Mouse (Mus musculus): Measurements from ENCODE around the gene Rnf220. TPM values are rescaled to one million over a fixed set of nuclear protein-coding genes. Genes with fewer than 3 reads are reported as not detected.
A peak's percentile ranks its signal among the peaks of the same experiment; 100 is the strongest.
"Not testable (repeated sequence)": the region's sequence is repeated elsewhere in the genome, so short reads cannot be mapped to it uniquely, and the experiment has no call there.

The Rnf220 gene
- polyA plus RNA-seq, 1 experiment from 2014 or later = 76.0 TPM

DNA sequence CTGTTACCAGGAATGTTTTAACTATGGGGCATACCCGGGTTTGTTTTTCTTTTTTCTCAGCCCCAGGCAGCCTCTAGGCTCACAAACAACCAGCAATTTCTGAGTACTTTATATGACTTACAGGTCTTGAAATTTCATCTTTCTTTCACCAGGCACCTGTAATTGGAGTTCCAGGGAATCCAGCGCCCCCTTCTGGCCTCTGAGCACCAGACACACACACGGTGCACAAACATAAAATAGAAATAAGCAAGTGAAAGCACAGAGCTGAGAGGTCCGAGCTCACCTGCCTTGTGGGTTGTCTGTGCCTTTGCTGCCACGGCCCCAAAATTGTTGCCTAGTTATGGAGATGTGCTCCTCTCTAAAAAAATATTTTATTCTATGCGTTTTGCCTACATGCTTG, 236.9 kb downstream of the Rnf220 start:
- not testable (repeated sequence) for H3K9me3 ChIP-seq (ENCODE audit: low read length); ATAC-seq (ENCODE audit: low FRiP score, low TSS enrichment); H3K27me3 ChIP-seq (ENCODE audit: insufficient read depth, low read length); H3K36me3 ChIP-seq (ENCODE audit: insufficient read depth, low read length); H3K9ac ChIP-seq (replicated peaks; ENCODE audit: low read length); H3K4me3 ChIP-seq (ENCODE audit: low read length); H3K27ac ChIP-seq (ENCODE audit: low read length); H3K4me2 ChIP-seq (replicated peaks; ENCODE audit: low read depth, low read length)
- H3K4me1 ChIP-seq (ENCODE audit: insufficient read depth, low read length) = peaks cover 16% of the 10 kb centered on the region
- 76% methylated on average over 6 of the region's 6 CpGs for WGBS

DNA sequence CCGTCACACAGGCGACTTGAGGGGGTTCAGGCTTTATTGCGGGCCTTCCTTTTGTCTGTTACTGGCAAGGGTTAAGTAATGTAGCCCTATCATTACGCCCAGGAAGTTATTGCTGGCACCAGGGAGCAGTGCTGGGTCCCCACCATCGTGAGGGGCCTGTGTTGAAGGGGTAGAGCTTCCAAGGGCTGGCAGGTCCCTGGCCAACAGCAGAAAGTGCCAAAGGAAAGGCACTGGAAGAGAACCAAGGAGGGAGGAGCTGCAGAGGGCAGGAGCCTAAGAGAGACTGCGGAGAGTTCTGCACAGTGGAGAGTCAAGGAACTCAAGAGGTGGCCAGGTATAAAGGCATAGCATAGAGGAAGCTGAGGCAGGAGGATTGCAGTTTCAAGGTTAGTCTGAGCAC, 242.2 kb downstream of the Rnf220 start:
- Histone ChIP-seq H3K27me3 (ENCODE audit: insufficient read depth, low read length) (no peaks in the 10 kb centered on the region), H3K4me1 (ENCODE audit: insufficient read depth, low read length) (peaks cover 25% of the 10 kb centered on the region), H3K4me3 (ENCODE audit: low read length) (no peak overlapping the region), H3K36me3 (ENCODE audit: insufficient read depth, low read length) (no peaks in the 10 kb centered on the region), H3K9me3 (ENCODE audit: low read length) (no peaks in the 10 kb centered on the region), H3K27ac (ENCODE audit: low read length) (no peak overlapping the region), H3K4me2 (replicated peaks; ENCODE audit: low read depth, low read length) (no peak overlapping the region), H3K9ac (replicated peaks; ENCODE audit: low read length) (no peak overlapping the region)
- 63% methylated on average over 6 of the region's 6 CpGs for WGBS
- no peak for ATAC-seq (ENCODE audit: low FRiP score, low TSS enrichment)

DNA sequence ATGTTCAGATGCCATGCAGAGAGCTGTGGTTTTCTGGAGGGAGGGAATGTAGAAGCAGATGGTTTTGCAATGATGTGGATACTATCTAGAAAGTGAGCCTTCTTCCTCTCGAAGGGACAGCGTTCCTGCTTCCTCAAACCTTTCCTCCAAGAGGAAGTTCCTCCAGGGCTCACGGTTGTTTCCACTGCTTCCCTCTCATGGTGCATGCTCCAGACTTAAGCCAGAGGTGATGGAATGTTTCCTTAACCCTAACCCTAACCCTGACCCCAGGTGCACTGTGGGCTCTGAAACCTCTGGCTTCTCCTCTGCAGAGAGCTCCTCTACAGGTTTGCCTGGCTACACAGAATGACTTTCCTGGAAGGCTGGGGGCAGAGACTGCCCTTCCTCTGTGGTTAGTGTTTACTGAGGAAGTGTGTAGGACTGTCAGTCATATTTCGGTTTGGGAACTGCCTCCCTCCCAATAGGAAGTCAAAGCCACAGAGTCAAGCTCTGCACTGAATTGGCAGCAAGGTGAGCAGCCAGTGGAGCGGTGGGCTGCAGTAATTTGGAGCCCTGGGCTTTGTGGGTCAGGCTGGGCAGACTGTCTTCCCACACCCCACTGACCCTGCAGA, 242.7 kb downstream of the Rnf220 start:
- no peaks in the 10 kb centered on the region for H3K9me3 ChIP-seq (ENCODE audit: low read length)
- WGBS = 63% methylated on average over 5 of the region's 5 CpGs
- no peak overlapping the region for H3K27ac ChIP-seq (ENCODE audit: low read length)
- H3K4me2 ChIP-seq (replicated peaks; ENCODE audit: low read depth, low read length) = no peak overlapping the region
- H3K4me1 ChIP-seq (ENCODE audit: insufficient read depth, low read length) = peaks cover 25% of the 10 kb centered on the region
- H3K4me3 ChIP-seq (ENCODE audit: low read length) = no peak overlapping the region
- H3K36me3 ChIP-seq (ENCODE audit: insufficient read depth, low read length) = no peaks in the 10 kb centered on the region
- ATAC-seq (ENCODE audit: low FRiP score, low TSS enrichment) = no peak
- H3K9ac ChIP-seq (replicated peaks; ENCODE audit: low read length) = no peak overlapping the region
- H3K27me3 ChIP-seq (ENCODE audit: insufficient read depth, low read length) = no peaks in the 10 kb centered on the region

DNA sequence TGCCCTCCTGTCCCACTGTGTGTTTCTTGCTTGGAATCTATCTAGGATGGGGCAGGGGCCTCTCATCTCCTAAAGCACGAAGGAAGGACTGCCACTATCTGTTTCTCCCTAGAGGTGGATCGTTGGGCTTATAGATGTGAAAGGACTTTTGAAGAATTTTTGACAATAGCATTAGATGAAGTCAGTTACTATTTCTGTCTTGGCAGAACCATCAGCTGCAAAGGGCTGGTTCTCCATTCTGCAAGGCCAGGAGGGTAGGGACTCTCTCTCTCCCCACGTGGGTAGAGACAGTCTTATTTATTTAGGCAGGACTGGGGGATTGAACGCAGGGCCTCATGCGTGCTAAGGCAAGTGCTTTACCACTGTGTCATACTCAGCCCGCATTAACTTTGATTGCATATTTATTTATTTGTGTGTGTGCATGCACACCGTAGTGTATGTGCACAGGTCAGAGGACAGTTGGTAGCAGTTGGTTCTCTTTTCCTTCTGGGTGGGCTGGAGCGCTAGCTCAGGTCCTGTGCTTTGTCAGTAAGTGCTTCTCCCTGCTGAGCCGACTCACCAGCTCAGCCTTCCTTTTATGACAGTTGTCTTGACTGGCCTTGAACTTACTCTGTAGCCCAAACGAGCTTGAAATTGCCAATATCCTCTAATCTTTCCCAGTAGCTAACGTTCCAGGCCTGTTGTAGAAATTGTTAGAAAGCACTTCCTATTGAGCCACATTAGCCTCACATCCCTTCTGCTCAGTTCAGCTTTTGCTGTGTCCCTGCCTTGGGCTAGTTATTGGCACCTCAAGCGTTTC, 243.4 kb downstream of the Rnf220 start:
- Histone ChIP-seq H3K4me2 (replicated peaks; ENCODE audit: low read depth, low read length) (no peak overlapping the region), H3K4me3 (ENCODE audit: low read length) (no peak overlapping the region), H3K27ac (ENCODE audit: low read length) (no peak overlapping the region), H3K36me3 (ENCODE audit: insufficient read depth, low read length) (no peaks in the 10 kb centered on the region), H3K9ac (replicated peaks; ENCODE audit: low read length) (no peak overlapping the region), H3K27me3 (ENCODE audit: insufficient read depth, low read length) (no peaks in the 10 kb centered on the region), H3K4me1 (ENCODE audit: insufficient read depth, low read length) (peaks cover 25% of the 10 kb centered on the region), H3K9me3 (ENCODE audit: low read length) (no peaks in the 10 kb centered on the region)
- 67% methylated on average over 12 of the region's 12 CpGs for WGBS
- no peak for ATAC-seq (ENCODE audit: low FRiP score, low TSS enrichment)

DNA sequence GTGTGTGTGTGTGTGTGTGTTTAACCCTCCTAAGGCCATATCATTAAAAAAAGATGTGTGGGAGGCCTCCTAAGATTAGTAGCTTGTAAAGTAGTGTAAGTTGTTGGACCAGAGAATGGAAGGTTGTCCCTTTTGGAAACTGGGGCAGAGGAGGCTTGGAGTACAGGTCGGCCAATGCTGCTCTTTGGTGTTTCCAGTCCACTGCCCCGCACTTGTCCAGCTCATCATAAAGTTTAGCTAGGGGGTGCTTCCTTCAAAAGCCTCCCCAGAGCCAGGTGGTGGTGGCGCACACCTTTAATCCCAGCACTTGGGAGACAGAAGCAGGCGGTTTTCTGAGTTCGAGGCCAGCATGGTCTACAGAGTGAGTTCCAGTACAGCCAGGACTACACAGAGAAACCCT, 244.1 kb downstream of the Rnf220 start:
- H3K27ac ChIP-seq (ENCODE audit: low read length) = peak overlapping the region; percentile 91
- peak overlapping the region; percentile 65 for H3K4me2 ChIP-seq (replicated peaks; ENCODE audit: low read depth, low read length)
- H3K9me3 ChIP-seq (ENCODE audit: low read length) = peaks cover 4% of the 10 kb centered on the region; the same call in 1 of the 2 replicates
- no peak overlapping the region for H3K9ac ChIP-seq (replicated peaks; ENCODE audit: low read length)
- no peak for ATAC-seq (ENCODE audit: low FRiP score, low TSS enrichment)
- no peaks in the 10 kb centered on the region for H3K36me3 ChIP-seq (ENCODE audit: insufficient read depth, low read length)
- no peaks in the 10 kb centered on the region for H3K27me3 ChIP-seq (ENCODE audit: insufficient read depth, low read length)
- H3K4me1 ChIP-seq (ENCODE audit: insufficient read depth, low read length) = peaks cover 25% of the 10 kb centered on the region
- 74% methylated on average over 5 of the region's 5 CpGs for WGBS
- H3K4me3 ChIP-seq (ENCODE audit: low read length) = peak overlapping the region; percentile 79

DNA sequence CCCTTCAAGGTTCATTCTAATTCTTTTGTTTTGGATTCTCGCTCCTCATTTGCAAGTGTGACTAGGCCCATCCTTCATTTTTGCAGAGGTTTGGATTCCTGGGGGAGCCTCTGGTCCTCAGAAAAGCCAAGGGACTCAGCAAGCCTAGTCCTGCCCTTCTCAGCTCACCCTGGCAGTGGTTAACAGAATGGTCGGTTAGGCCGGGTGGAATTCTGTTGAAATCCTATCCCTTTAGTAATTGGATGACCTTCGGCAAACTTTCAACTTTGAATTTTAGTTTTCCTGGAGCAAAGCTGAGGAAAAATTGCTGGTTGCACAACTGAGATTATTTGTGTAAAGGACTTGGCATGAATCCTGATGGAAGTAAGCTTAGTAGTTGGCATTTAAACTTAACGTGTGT, 244.5 kb downstream of the Rnf220 start:
- peak; percentile 5; the same call in 1 of the 2 replicates for ATAC-seq (ENCODE audit: low FRiP score, low TSS enrichment)
- H3K9ac ChIP-seq (replicated peaks; ENCODE audit: low read length) = peak overlapping the region; percentile 76
- H3K27ac ChIP-seq (ENCODE audit: low read length) = peak overlapping the region; percentile 91
- peak overlapping the region; percentile 79 for H3K4me3 ChIP-seq (ENCODE audit: low read length)
- H3K4me1 ChIP-seq (ENCODE audit: insufficient read depth, low read length) = peaks cover 25% of the 10 kb centered on the region
- H3K36me3 ChIP-seq (ENCODE audit: insufficient read depth, low read length) = no peaks in the 10 kb centered on the region
- no peaks in the 10 kb centered on the region for H3K27me3 ChIP-seq (ENCODE audit: insufficient read depth, low read length)
- WGBS = 15% methylated on average over 5 of the region's 5 CpGs
- H3K9me3 ChIP-seq (ENCODE audit: low read length) = peaks cover 4% of the 10 kb centered on the region; the same call in 1 of the 2 replicates
- peak overlapping the region; percentile 65 for H3K4me2 ChIP-seq (replicated peaks; ENCODE audit: low read depth, low read length)

DNA sequence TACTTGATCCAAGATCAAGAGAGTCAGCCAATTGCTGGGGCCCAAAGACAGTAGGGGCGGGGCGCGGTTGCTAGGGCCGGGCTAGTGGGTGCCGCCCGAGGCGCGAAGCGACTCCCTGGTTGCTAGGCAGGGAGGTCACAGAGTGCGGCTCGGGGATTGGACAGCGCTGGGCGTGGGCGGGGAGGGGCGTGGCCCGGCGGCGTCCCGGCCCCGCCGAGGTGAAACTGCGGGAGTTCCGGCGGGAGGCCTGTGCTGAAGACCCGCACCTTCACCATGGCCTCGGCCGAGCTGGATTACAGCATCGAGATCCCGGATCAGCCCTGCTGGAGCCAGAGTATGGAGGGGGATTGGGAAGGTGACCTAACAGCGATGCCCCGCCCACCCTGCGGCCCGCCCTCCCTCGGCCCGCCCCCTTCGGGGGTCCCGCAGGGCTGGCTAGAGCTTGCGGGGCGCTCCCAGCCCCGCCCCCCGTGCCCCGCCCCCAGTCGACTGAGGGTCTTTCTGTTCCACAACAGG, 245.0 kb downstream of the Rnf220 start, which contains the start of the genes Tmem53 and Armh1:
Tmem53 (plus strand) TSS at position 151 of the 516 bp plus-strand sequence.
Armh1 (minus strand) TSS at position 325 of the 516 bp plus-strand sequence.
- Histone ChIP-seq H3K9ac (replicated peaks; ENCODE audit: low read length) (peak within 1 kb of the TSS; percentile 76), H3K27ac (ENCODE audit: low read length) (peak within 1 kb of the TSS; percentile 91)

DNA sequence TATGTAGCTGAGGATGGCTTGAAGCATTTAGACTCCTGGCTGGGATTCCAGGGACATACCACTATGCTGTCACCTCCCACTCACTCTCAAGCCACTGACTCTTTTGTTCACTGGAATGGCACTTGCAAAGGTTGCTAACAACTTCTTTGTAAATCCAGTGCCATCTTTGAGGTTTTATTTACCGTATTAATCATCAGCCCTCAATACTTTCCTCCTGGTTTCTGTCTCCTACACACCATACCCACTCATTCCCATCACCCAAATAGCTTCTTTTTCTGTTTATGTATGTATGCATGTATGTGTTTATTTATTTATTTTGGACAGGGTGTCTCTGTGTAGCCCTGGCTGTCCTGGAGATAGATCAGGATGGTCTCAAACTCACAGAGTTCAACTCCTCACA, 245.9 kb downstream of the Rnf220 start:
- Histone ChIP-seq H3K27ac (ENCODE audit: low read length) (no peak overlapping the region), H3K4me1 (ENCODE audit: insufficient read depth, low read length) (peaks cover 23% of the 10 kb centered on the region), H3K4me3 (ENCODE audit: low read length) (no peak overlapping the region; the same call in 1 of the 2 replicates)

More for the DNA sequence above, 245.0 kb downstream of the Rnf220 start, which contains the start of the genes Tmem53 and Armh1:
- peaks cover 25% of the 10 kb centered on the region for H3K4me1 ChIP-seq (ENCODE audit: insufficient read depth, low read length)
- peak; percentile 99 for ATAC-seq (ENCODE audit: low FRiP score, low TSS enrichment)
- H3K36me3 ChIP-seq (ENCODE audit: insufficient read depth, low read length) = no peaks in the 10 kb centered on the region
- no peaks in the 10 kb centered on the region for H3K27me3 ChIP-seq (ENCODE audit: insufficient read depth, low read length)
- H3K4me2 ChIP-seq (replicated peaks; ENCODE audit: low read depth, low read length) = peak within 1 kb of the TSS; percentile 65
- peaks cover 4% of the 10 kb centered on the region; the same call in 1 of the 2 replicates for H3K9me3 ChIP-seq (ENCODE audit: low read length)
- under 1% methylated on average over 39 of the region's 43 CpGs for WGBS
- H3K4me3 ChIP-seq (ENCODE audit: low read length) = peak within 1 kb of the TSS; percentile 79

DNA sequence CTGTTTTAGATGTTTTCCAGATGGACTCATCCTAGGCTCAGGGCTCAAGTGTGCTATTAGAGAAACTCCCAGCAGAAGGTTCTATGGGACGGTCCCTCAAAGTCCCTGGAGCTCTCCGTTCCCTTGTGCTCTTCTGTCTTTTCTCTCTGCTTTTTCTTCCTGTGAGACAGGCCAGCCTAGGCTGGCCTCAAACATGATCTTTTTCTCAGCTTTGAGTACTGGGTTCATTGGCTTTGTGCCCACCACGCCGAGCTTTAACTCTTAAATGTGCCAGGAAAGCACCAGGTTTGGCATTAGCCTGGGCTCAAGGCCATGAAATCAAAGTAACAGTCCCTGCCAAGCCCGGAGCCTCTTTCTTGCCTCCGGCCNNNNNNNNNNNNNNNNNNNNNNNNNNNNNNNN, 256.0 kb downstream of the Rnf220 start:
- Histone ChIP-seq H3K27me3 (ENCODE audit: insufficient read depth, low read length) (no peaks in the 10 kb centered on the region), H3K9me3 (ENCODE audit: low read length) (0 out of 2 replicates have a peak, but pooled peaks cover 4% of the 10 kb centered on the region), H3K36me3 (ENCODE audit: insufficient read depth, low read length) (no peaks in the 10 kb centered on the region), H3K4me2 (replicated peaks; ENCODE audit: low read depth, low read length) (no peak overlapping the region), H3K9ac (replicated peaks; ENCODE audit: low read length) (no peak overlapping the region), H3K4me1 (ENCODE audit: insufficient read depth, low read length) (peaks cover 4% of the 10 kb centered on the region; the same call in 1 of the 2 replicates), H3K27ac (ENCODE audit: low read length) (no peak overlapping the region), H3K4me3 (ENCODE audit: low read length) (no peak overlapping the region)
- no peak for ATAC-seq (ENCODE audit: low FRiP score, low TSS enrichment)
- 85% methylated on average over 6 of the region's 6 CpGs for WGBS

More for the DNA sequence above, 245.9 kb downstream of the Rnf220 start:
- no peaks in the 10 kb centered on the region for H3K27me3 ChIP-seq (ENCODE audit: insufficient read depth, low read length)
- H3K36me3 ChIP-seq (ENCODE audit: insufficient read depth, low read length) = no peaks in the 10 kb centered on the region
- no peak for ATAC-seq (ENCODE audit: low FRiP score, low TSS enrichment)
- 79% methylated on average over 1 of the region's 1 CpGs for WGBS
- no peak overlapping the region for H3K9ac ChIP-seq (replicated peaks; ENCODE audit: low read length)
- peaks cover 4% of the 10 kb centered on the region; the same call in 1 of the 2 replicates for H3K9me3 ChIP-seq (ENCODE audit: low read length)
- peak overlapping the region; percentile 65 for H3K4me2 ChIP-seq (replicated peaks; ENCODE audit: low read depth, low read length)

All from kidney, embryonic 16.5 days (tissue).